Mouse (Mus musculus): ENCODE measurements at regions not wholly inside any gene's neighbourhood (a gene's known extent, or its start where the extent isn't known, plus 50 kb on each side); places are given as distances from the start of the nearest gene placed in this dataset.

DNA sequence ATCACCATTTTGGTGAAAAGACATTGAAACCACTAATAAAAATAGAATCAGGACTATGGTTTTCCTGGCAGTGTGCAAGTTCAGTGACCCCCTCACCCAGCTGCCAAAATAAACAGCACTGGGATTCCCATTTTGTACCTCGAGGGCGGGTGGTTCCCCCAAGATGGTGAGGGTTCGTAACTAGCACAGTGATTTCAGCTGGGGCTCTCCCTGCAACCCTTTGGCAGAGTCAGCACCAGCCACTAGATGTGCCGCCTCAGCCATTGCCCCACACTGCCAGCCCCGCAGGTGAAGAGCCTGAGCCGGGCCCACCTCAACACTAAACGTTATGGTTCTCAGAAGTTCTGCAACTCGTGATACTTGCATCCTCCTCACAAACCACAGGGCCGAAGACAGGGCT, 74.3 kb upstream of the Spdye4c start:
- TF ChIP-seq CTCF (IDR thresholded peaks at IDR 0.05; ENCODE audit: low read depth) (no peak), EP300 (IDR thresholded peaks at IDR 0.05; ENCODE audit: low read depth) (no peak)
